Mouse (Mus musculus): ENCODE results near the gene Gm43951.

DNA sequence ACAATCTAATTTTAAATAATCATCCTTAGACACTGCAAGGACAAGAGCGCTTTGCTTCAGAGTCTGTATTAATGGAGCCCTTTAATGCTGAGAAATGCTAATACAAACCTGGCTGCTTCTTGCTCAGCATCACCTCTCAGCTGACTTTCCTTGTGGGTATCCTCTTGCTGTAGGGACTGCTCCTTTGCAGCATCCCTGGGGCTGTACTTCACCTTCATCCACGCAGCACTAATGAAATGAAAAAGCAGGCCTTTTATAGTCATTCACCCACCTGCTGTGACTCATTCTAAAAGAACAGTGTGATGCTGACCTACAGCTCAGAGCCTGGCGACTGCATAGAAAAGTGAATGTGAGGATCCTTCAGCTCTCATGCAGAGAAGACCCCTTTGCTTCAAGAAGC is 30.1 kb downstream of the Gm43951 start:
- TF ChIP-seq CTCF (IDR thresholded peaks at IDR 0.05; ENCODE audit: control insufficient read depth, insufficient read depth, low read length) = no peak
- TF ChIP-seq POLR2A (IDR thresholded peaks at IDR 0.05; ENCODE audit: borderline replicate concordance, control insufficient read depth, low read depth, low read length) = no peak

Data from bone marrow, adult 2 months (tissue).